Mouse (Mus musculus): ENCODE data around the gene Hoga1. TPM values are rescaled to one million over a fixed set of nuclear protein-coding genes. Genes with fewer than 3 reads are reported as not detected.

The Hoga1 gene
- polyA plus RNA-seq, 1 experiment from 2014 or later, result 1.7 TPM

- H3K36me3 ChIP-seq (ENCODE audit: control insufficient read depth, insufficient read depth, low read length), result peaks cover 8% of the 10 kb centered on the region
- 73% methylated on average over 7 of the region's 7 CpGs for WGBS
- H3K9ac ChIP-seq (replicated peaks; ENCODE audit: low read depth, low read length), result no peak overlapping the region
- H3K4me1 ChIP-seq (ENCODE audit: control insufficient read depth, insufficient read depth, low read length), result no peaks in the 10 kb centered on the region
- no peak overlapping the region for H3K4me3 ChIP-seq (ENCODE audit: low read depth, low read length)
- no peak overlapping the region for H3K27ac ChIP-seq (ENCODE audit: low read length)
- no peaks in the 10 kb centered on the region for H3K27me3 ChIP-seq (ENCODE audit: control insufficient read depth, insufficient read depth, low read length)
- H3K4me2 ChIP-seq (replicated peaks; ENCODE audit: low read depth, low read length), result no peak overlapping the region
- no peaks in the 10 kb centered on the region for H3K9me3 ChIP-seq (ENCODE audit: control insufficient read depth, low read depth, low read length)
- ATAC-seq (ENCODE audit: insufficient number of reproducible peaks, insufficient read depth, low FRiP score, low read depth), result no peak
Measured at GRCm38 (mm10) chr19:42071221-42071620, 25.8 kb downstream of the Hoga1 start.

DNA sequence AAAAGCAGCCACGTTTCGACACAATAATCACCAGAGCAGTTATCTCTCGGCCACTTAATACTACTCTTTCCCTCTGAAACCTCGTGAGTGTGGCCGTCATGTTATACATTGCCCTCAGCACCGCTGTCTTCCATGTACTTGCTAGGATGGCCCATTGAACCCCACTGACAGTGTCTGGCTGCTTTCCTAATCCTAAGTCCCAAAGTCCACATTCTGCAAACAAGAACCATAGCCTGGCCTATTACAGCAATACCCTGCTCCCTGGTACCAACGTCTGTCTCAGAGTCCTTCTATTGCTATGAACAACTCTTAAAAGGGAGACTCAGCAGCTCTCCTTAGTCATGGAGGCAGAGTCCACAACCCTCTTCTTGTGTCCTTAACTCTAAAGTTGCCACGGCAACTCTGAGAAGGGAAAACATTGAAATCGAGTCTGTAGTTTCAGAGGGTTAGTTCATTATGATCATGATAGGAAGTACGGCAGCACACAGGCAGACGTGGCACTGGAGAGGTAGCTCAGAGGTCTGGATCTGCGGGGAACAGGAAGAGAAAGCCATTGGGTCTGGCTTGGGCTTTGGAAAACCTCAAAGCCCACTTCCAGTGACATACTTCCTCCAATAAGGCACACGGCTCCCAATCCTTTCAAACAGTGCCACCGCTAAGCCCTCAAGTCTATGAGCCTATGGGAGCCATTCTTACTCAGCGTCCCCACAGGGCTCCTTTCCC is 26.6 kb downstream of the Hoga1 start:
- no peak for ATAC-seq (ENCODE audit: insufficient number of reproducible peaks, insufficient read depth, low FRiP score, low read depth)
- H3K4me3 ChIP-seq (ENCODE audit: low read depth, low read length), result no peak overlapping the region
- H3K4me2 ChIP-seq (replicated peaks; ENCODE audit: low read depth, low read length), result no peak overlapping the region
- H3K36me3 ChIP-seq (ENCODE audit: control insufficient read depth, insufficient read depth, low read length), result peaks cover 8% of the 10 kb centered on the region
- no peak overlapping the region for H3K9ac ChIP-seq (replicated peaks; ENCODE audit: low read depth, low read length)
- H3K27me3 ChIP-seq (ENCODE audit: control insufficient read depth, insufficient read depth, low read length), result no peaks in the 10 kb centered on the region
- no peaks in the 10 kb centered on the region for H3K4me1 ChIP-seq (ENCODE audit: control insufficient read depth, insufficient read depth, low read length)
- H3K27ac ChIP-seq (ENCODE audit: low read length), result no peak overlapping the region
- H3K9me3 ChIP-seq (ENCODE audit: control insufficient read depth, low read depth, low read length), result no peaks in the 10 kb centered on the region
- WGBS, result 78% methylated on average over 15 of the region's 15 CpGs

GRCm38 (mm10) chr19:42072802-42073201 is 27.4 kb downstream of the Hoga1 start:
- Histone ChIP-seq H3K9me3 (ENCODE audit: control insufficient read depth, low read depth, low read length) (no peaks in the 10 kb centered on the region), H3K4me1 (ENCODE audit: control insufficient read depth, insufficient read depth, low read length) (no peaks in the 10 kb centered on the region), H3K4me3 (ENCODE audit: low read depth, low read length) (no peak overlapping the region), H3K9ac (replicated peaks; ENCODE audit: low read depth, low read length) (no peak overlapping the region), H3K27me3 (ENCODE audit: control insufficient read depth, insufficient read depth, low read length) (no peaks in the 10 kb centered on the region), H3K36me3 (ENCODE audit: control insufficient read depth, insufficient read depth, low read length) (peaks cover 8% of the 10 kb centered on the region), H3K27ac (ENCODE audit: low read length) (no peak overlapping the region), H3K4me2 (replicated peaks; ENCODE audit: low read depth, low read length) (no peak overlapping the region)
- WGBS, result 77% methylated on average over 7 of the region's 7 CpGs
- no peak for ATAC-seq (ENCODE audit: insufficient number of reproducible peaks, insufficient read depth, low FRiP score, low read depth)

DNA sequence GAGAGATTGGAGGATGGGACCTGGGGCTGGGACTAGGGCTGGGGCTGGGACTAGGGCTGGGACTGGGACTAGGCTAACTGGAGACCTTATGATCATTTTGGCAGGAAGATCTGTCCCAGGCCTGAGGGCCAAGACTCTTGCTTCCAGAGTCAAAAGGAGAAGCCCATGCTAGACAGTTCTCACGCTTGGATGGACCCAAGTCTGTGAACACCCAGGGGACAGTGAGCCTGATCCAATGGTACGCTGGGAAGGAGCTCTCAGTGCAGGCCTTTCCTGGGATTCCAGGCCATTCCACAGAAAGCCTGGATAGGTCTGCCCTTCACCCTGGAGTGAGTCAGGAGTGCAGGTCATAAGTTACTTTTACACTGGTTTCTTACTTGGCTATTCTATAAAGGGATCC is 29.6 kb downstream of the Hoga1 start:
- H3K27ac ChIP-seq (ENCODE audit: low read length), result no peak overlapping the region
- H3K27me3 ChIP-seq (ENCODE audit: control insufficient read depth, insufficient read depth, low read length), result no peaks in the 10 kb centered on the region
- no peak overlapping the region for H3K4me3 ChIP-seq (ENCODE audit: low read depth, low read length)
- no peak overlapping the region for H3K4me2 ChIP-seq (replicated peaks; ENCODE audit: low read depth, low read length)
- ATAC-seq (ENCODE audit: insufficient number of reproducible peaks, insufficient read depth, low FRiP score, low read depth), result no peak
- no peaks in the 10 kb centered on the region for H3K4me1 ChIP-seq (ENCODE audit: control insufficient read depth, insufficient read depth, low read length)
- no peak overlapping the region for H3K9ac ChIP-seq (replicated peaks; ENCODE audit: low read depth, low read length)
- H3K36me3 ChIP-seq (ENCODE audit: control insufficient read depth, insufficient read depth, low read length), result peaks cover 8% of the 10 kb centered on the region
- H3K9me3 ChIP-seq (ENCODE audit: control insufficient read depth, low read depth, low read length), result no peaks in the 10 kb centered on the region
- WGBS, result 87% methylated on average over 2 of the region's 2 CpGs

- no peaks in the 10 kb centered on the region for H3K4me1 ChIP-seq (ENCODE audit: control insufficient read depth, insufficient read depth, low read length)
- 90% methylated on average over 16 of the region's 16 CpGs for WGBS
- no peak overlapping the region for H3K4me3 ChIP-seq (ENCODE audit: low read depth, low read length)
- no peak overlapping the region for H3K4me2 ChIP-seq (replicated peaks; ENCODE audit: low read depth, low read length)
- no peaks in the 10 kb centered on the region for H3K9me3 ChIP-seq (ENCODE audit: control insufficient read depth, low read depth, low read length)
- no peaks in the 10 kb centered on the region for H3K27me3 ChIP-seq (ENCODE audit: control insufficient read depth, insufficient read depth, low read length)
- H3K36me3 ChIP-seq (ENCODE audit: control insufficient read depth, insufficient read depth, low read length), result peaks cover 8% of the 10 kb centered on the region
- H3K9ac ChIP-seq (replicated peaks; ENCODE audit: low read depth, low read length), result no peak overlapping the region
- no peak overlapping the region for H3K27ac ChIP-seq (ENCODE audit: low read length)
- ATAC-seq (ENCODE audit: insufficient number of reproducible peaks, insufficient read depth, low FRiP score, low read depth), result no peak
Measured at GRCm38 (mm10) chr19:42075992-42076391, 30.6 kb downstream of the Hoga1 start.

GRCm38 (mm10) chr19:42078566-42078965 is 33.2 kb downstream of the Hoga1 start:
- WGBS, result 91% methylated on average over 8 of the region's 8 CpGs

GRCm38 (mm10) chr19:42079006-42079405 is 33.6 kb downstream of the Hoga1 start:
- Histone ChIP-seq H3K4me2 (replicated peaks; ENCODE audit: low read depth, low read length) (no peak overlapping the region), H3K4me1 (ENCODE audit: control insufficient read depth, insufficient read depth, low read length) (no peaks in the 10 kb centered on the region), H3K9me3 (ENCODE audit: control insufficient read depth, low read depth, low read length) (no peaks in the 10 kb centered on the region), H3K4me3 (ENCODE audit: low read depth, low read length) (no peak overlapping the region), H3K9ac (replicated peaks; ENCODE audit: low read depth, low read length) (no peak overlapping the region), H3K27ac (ENCODE audit: low read length) (no peak overlapping the region), H3K36me3 (ENCODE audit: control insufficient read depth, insufficient read depth, low read length) (peaks cover 8% of the 10 kb centered on the region), H3K27me3 (ENCODE audit: control insufficient read depth, insufficient read depth, low read length) (no peaks in the 10 kb centered on the region)
- no peak for ATAC-seq (ENCODE audit: insufficient number of reproducible peaks, insufficient read depth, low FRiP score, low read depth)
- WGBS, result 93% methylated on average over 12 of the region's 12 CpGs

More at GRCm38 (mm10) chr19:42078566-42078965, 33.2 kb downstream of the Hoga1 start:
- Histone ChIP-seq H3K9ac (replicated peaks; ENCODE audit: low read depth, low read length) (no peak overlapping the region), H3K9me3 (ENCODE audit: control insufficient read depth, low read depth, low read length) (no peaks in the 10 kb centered on the region), H3K36me3 (ENCODE audit: control insufficient read depth, insufficient read depth, low read length) (peaks cover 8% of the 10 kb centered on the region), H3K4me3 (ENCODE audit: low read depth, low read length) (no peak overlapping the region), H3K4me1 (ENCODE audit: control insufficient read depth, insufficient read depth, low read length) (no peaks in the 10 kb centered on the region), H3K4me2 (replicated peaks; ENCODE audit: low read depth, low read length) (no peak overlapping the region), H3K27ac (ENCODE audit: low read length) (no peak overlapping the region), H3K27me3 (ENCODE audit: control insufficient read depth, insufficient read depth, low read length) (no peaks in the 10 kb centered on the region)
- ATAC-seq (ENCODE audit: insufficient number of reproducible peaks, insufficient read depth, low FRiP score, low read depth), result no peak

DNA sequence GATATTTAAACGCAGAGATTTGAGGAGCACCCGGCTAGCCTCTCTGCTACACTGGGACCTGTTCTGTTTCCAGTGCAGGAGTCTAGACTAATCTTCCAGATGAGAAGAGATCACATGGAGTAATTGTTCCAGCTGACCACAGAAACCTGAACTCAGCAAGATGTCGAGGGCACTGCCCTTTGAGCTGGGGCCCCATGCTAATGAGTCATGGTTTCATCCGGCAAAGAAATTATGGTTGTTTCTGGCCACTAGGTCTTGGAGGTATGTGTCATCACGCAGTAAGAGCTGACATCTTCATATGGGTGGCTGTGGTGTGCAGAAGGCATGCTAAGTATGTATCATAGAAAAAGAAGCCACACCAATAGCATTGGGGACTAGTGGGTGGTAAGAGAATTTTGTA is 34.5 kb downstream of the Hoga1 start:
- Histone ChIP-seq H3K27me3 (ENCODE audit: control insufficient read depth, insufficient read depth, low read length) (no peaks in the 10 kb centered on the region), H3K4me2 (replicated peaks; ENCODE audit: low read depth, low read length) (no peak overlapping the region), H3K36me3 (ENCODE audit: control insufficient read depth, insufficient read depth, low read length) (peaks cover 8% of the 10 kb centered on the region), H3K9me3 (ENCODE audit: control insufficient read depth, low read depth, low read length) (no peaks in the 10 kb centered on the region), H3K4me1 (ENCODE audit: control insufficient read depth, insufficient read depth, low read length) (no peaks in the 10 kb centered on the region), H3K27ac (ENCODE audit: low read length) (no peak overlapping the region), H3K9ac (replicated peaks; ENCODE audit: low read depth, low read length) (no peak overlapping the region), H3K4me3 (ENCODE audit: low read depth, low read length) (no peak overlapping the region)
- WGBS, result 79% methylated on average over 5 of the region's 5 CpGs
- no peak for ATAC-seq (ENCODE audit: insufficient number of reproducible peaks, insufficient read depth, low FRiP score, low read depth)

DNA sequence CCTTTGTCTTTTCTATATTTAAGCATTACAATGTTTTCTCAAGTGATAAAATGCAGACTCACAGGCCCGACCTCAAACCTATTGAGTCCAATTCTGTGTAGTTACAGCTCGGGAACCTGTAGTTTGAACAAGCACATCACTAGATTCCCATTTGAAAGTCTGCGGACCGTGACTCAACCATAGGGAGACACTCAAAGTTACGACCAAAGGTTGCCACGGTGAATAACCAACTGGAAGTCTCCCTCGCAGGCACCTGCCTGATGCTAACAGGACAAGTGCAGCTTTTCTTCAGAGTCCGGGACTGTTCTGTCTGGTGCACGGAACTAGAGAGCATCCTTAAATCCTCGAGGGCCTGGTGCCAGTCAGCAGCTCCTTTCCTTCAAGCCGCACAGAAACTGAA is 35.1 kb downstream of the Hoga1 start:
- no peak overlapping the region for H3K4me3 ChIP-seq (ENCODE audit: low read depth, low read length)
- H3K36me3 ChIP-seq (ENCODE audit: control insufficient read depth, insufficient read depth, low read length), result peaks cover 3% of the 10 kb centered on the region; the same call in 1 of the 2 replicates
- no peaks in the 10 kb centered on the region for H3K9me3 ChIP-seq (ENCODE audit: control insufficient read depth, low read depth, low read length)
- no peak for ATAC-seq (ENCODE audit: insufficient number of reproducible peaks, insufficient read depth, low FRiP score, low read depth)
- H3K4me2 ChIP-seq (replicated peaks; ENCODE audit: low read depth, low read length), result no peak overlapping the region
- no peaks in the 10 kb centered on the region for H3K27me3 ChIP-seq (ENCODE audit: control insufficient read depth, insufficient read depth, low read length)
- no peaks in the 10 kb centered on the region for H3K4me1 ChIP-seq (ENCODE audit: control insufficient read depth, insufficient read depth, low read length)
- H3K27ac ChIP-seq (ENCODE audit: low read length), result no peak overlapping the region
- no peak overlapping the region for H3K9ac ChIP-seq (replicated peaks; ENCODE audit: low read depth, low read length)
- WGBS, result 88% methylated on average over 11 of the region's 11 CpGs

All from stomach, embryonic 14.5 days (tissue).